Mouse (Mus musculus) liver, embryonic 14.5 days (tissue): ENCODE data around the gene Acbd6.

Source experiments
- CTCF ChIP-seq: IDR thresholded peaks from 2 replicates; pipeline ENCODE4 v1.5.1; 2016; ENCODE audit warnings: antibody characterized with exemption, low read depth, control low read depth
- EP300 ChIP-seq: IDR thresholded peaks from 2 replicates; pipeline ENCODE4 v1.6.1; 2016; ENCODE audit warnings: antibody characterized with exemption, low read depth

- TF ChIP-seq EP300 = no peak
- TF ChIP-seq CTCF = no peak
Measured at GRCm38 (mm10) chr1:155526176-155526575, 31.7 kb upstream of the Acbd6 start.
